Comparison of ENCODE assay signal across 8 mouse cellular contexts in genomic region chr13:69534654-69535551, GRCm38 (mm10). TPM values are rescaled to one million over a fixed set of nuclear protein-coding genes. Genes with fewer than 3 reads are reported as not detected.
DNase-seq lines count a peak whose midpoint lies in the region; ATAC-seq and TF ChIP-seq lines count a peak whose summit lies in the region.

No protein-coding gene starts in this region.

- peak; percentile 97 to 98 for DNase-seq in B cell, adult 2 months
- DNase-seq in brain, adult 2 months (ENCODE audit: low read depth, low spot score): peak; percentile 98
- peak; percentile 85 for DNase-seq in liver, adult 2 months (ENCODE audit: extremely low read depth, low read depth, low spot score)
- peak; percentile 99 for DNase-seq in splenic B cell, adult 2 months (ENCODE audit: low read depth, low spot score)

- H3K27me3 ChIP-seq in heart, embryonic 11.5 days (ENCODE audit: control insufficient read depth, insufficient read depth, low read length): no peaks in the 10 kb centered on the region
- no peaks in the 10 kb centered on the region for H3K27me3 ChIP-seq in kidney, embryonic 16.5 days (ENCODE audit: insufficient read depth, low read length)
- H3K27me3 ChIP-seq in liver, adult 2 months (ENCODE audit: control insufficient read depth, insufficient read depth, low read length): no peaks in the 10 kb centered on the region
- H3K27me3 ChIP-seq in myocyte (ENCODE audit: control insufficient read depth, insufficient read depth, insufficient read length): no peaks in the 10 kb centered on the region
- H3K27me3 ChIP-seq in splenic B cell, adult 2 months (ENCODE audit: control insufficient read depth, insufficient read depth, low read length, poor library complexity, severe bottlenecking): no peaks in the 10 kb centered on the region

- H3K4me3 ChIP-seq in heart, embryonic 11.5 days (ENCODE audit: low read depth, low read length): peak overlapping the region; percentile 93
- H3K4me3 ChIP-seq in kidney, embryonic 16.5 days (ENCODE audit: low read length): peak overlapping the region; percentile 94
- H3K4me3 ChIP-seq in liver, adult 2 months (ENCODE audit: insufficient read depth, low read depth, low read length): peak overlapping the region; percentile 96
- H3K4me3 ChIP-seq in myocyte: peak overlapping the region; percentile 58

- peak; percentile 82 for ATAC-seq in erythroblast, adult 5-6 weeks (replicated peaks; ENCODE audit: low FRiP score, poor library complexity, severe bottlenecking)
- ATAC-seq in heart, embryonic 11.5 days (replicated peaks; ENCODE audit: insufficient number of reproducible peaks, low FRiP score, low TSS enrichment): peak; percentile 96
- peak; percentile 95 for ATAC-seq in kidney, embryonic 16.5 days (ENCODE audit: low FRiP score, low TSS enrichment)

- TF ChIP-seq POLR2A in liver, adult 2 months (IDR thresholded peaks at IDR 0.05; ENCODE audit: extremely low read depth, insufficient read depth, low read length): peak; percentile 88
- peak; percentile 78 for TF ChIP-seq POLR2A in myocyte (IDR thresholded peaks at IDR 0.05; ENCODE audit: insufficient read length, low read depth)

- peak overlapping the region; percentile 77 for H3K4me2 ChIP-seq in heart, embryonic 11.5 days
- H3K4me2 ChIP-seq in kidney, embryonic 16.5 days (replicated peaks; ENCODE audit: low read depth, low read length): peak overlapping the region; percentile 80
- peak overlapping the region; percentile 79 for H3K4me2 ChIP-seq in myocyte (ENCODE audit: low read depth)

- H3K36me3 ChIP-seq in heart, embryonic 11.5 days (ENCODE audit: control insufficient read depth, insufficient read depth, low read length): no peaks in the 10 kb centered on the region
- H3K36me3 ChIP-seq in kidney, embryonic 16.5 days (ENCODE audit: insufficient read depth, low read length): peaks cover 5% of the 10 kb centered on the region
- H3K36me3 ChIP-seq in liver, adult 2 months (ENCODE audit: control insufficient read depth, insufficient read depth, low read length): no peaks in the 10 kb centered on the region
- no peaks in the 10 kb centered on the region for H3K36me3 ChIP-seq in myocyte (ENCODE audit: control insufficient read depth, insufficient read depth)
- H3K36me3 ChIP-seq in splenic B cell, adult 2 months (ENCODE audit: control insufficient read depth, insufficient read depth, low read length, poor library complexity, severe bottlenecking): no peaks in the 10 kb centered on the region

- H3K27ac ChIP-seq in heart, embryonic 11.5 days (ENCODE audit: low read depth, low read length): peak overlapping the region; percentile 97
- peak overlapping the region; percentile 94 for H3K27ac ChIP-seq in kidney, embryonic 16.5 days (ENCODE audit: low read length)
- peak overlapping the region; percentile 91 for H3K27ac ChIP-seq in liver, adult 2 months (replicated peaks; ENCODE audit: insufficient read depth, low read depth, low read length)

- H3K9me3 ChIP-seq in heart, embryonic 11.5 days (replicated peaks; ENCODE audit: control insufficient read depth, low read length): no peaks in the 10 kb centered on the region
- no peaks in the 10 kb centered on the region for H3K9me3 ChIP-seq in kidney, embryonic 16.5 days (ENCODE audit: low read length)

- no peak for TF ChIP-seq CTCF in liver, adult 2 months (IDR thresholded peaks at IDR 0.05; ENCODE audit: low read depth, low read length)

- WGBS in heart, embryonic 11.5 days (ENCODE audit: insufficient replicate concordance): under 1% methylated on average over 60 of the region's 86 CpGs
- WGBS in kidney, embryonic 16.5 days: under 1% methylated on average over 76 of the region's 86 CpGs
- WGBS in liver, adult 2 months: under 1% methylated on average over 86 of the region's 86 CpGs

- peaks cover 47% of the 10 kb centered on the region for H3K4me1 ChIP-seq in heart, embryonic 11.5 days (ENCODE audit: control insufficient read depth, insufficient read depth, low read length)
- H3K4me1 ChIP-seq in kidney, embryonic 16.5 days (ENCODE audit: insufficient read depth, low read length): peaks cover 41% of the 10 kb centered on the region
- peaks cover 26% of the 10 kb centered on the region for H3K4me1 ChIP-seq in liver, adult 2 months (ENCODE audit: control insufficient read depth, insufficient read depth, low read length)

- H3K9ac ChIP-seq in heart, embryonic 11.5 days (ENCODE audit: low read depth, low read length): peak overlapping the region; percentile 96
- peak overlapping the region; percentile 94 for H3K9ac ChIP-seq in kidney, embryonic 16.5 days (replicated peaks; ENCODE audit: low read length)
- H3K9ac ChIP-seq in liver, adult 2 months (ENCODE audit: low read depth, low read length): peak overlapping the region; percentile 94

- H3K79me2 ChIP-seq in liver, adult 2 months (ENCODE audit: control insufficient read depth, insufficient read depth, low read length): peaks cover 36% of the 10 kb centered on the region
- H3K79me2 ChIP-seq in myocyte (ENCODE audit: control insufficient read depth, insufficient read depth): peaks cover 34% of the 10 kb centered on the region

- peak overlapping the region; percentile 94 for H3ac ChIP-seq in myocyte (ENCODE audit: control insufficient read depth, insufficient read length)

TF ChIP-seq in myocyte, 11 proteins besides CTCF, POLR2A, EP300 and RAD21:
- TF ChIP-seq REST (IDR thresholded peaks at IDR 0.05; ENCODE audit: insufficient read depth, insufficient read length) (no peak), CEBPB (IDR thresholded peaks at IDR 0.05; ENCODE audit: insufficient read depth, poor library complexity, severe bottlenecking) (no peak), USF1 (IDR thresholded peaks at IDR 0.05; ENCODE audit: low read depth) (peak; percentile 52), MYOD1 (IDR thresholded peaks at IDR 0.05; ENCODE audit: control insufficient read depth in 1 of 3, insufficient read length in 2 of 3, low read depth in 2 of 3) (peak in 1 of 3 experiments; percentile 34), E2F4 (IDR thresholded peaks at IDR 0.05; ENCODE audit: insufficient read depth) (peak; percentile 69), MYOG (IDR thresholded peaks at IDR 0.05; ENCODE audit: control insufficient read depth in 1 of 3, insufficient read depth in 1 of 3, insufficient read length in 2 of 3, low read depth in 2 of 3) (peak in 2 of 3 experiments; percentile 30 to 58), MAX (IDR thresholded peaks at IDR 0.05; ENCODE audit: low read depth) (no peak), TCF3 (IDR thresholded peaks at IDR 0.05; ENCODE audit: insufficient read length, low read depth) (no peak), POLR2AphosphoS2 (IDR thresholded peaks at IDR 0.05; ENCODE audit: insufficient read length, low read depth) (peak; percentile 84), TCF12 (IDR thresholded peaks at IDR 0.05; ENCODE audit: insufficient read depth, poor library complexity, severe bottlenecking) (no peak), SRF (IDR thresholded peaks at IDR 0.05; ENCODE audit: control insufficient read depth, insufficient read length, low read depth) (no peak)

RNA-seq across cellular contexts. Expression of gene Tent4a, which starts 0.5 kb away (rescaled TPM):
- 6.3 and 7.7 TPM in 2 replicates for total RNA-seq in erythroblast, adult 5-6 weeks (2015; ENCODE audit: low replicate concordance)
- 9.2 and 9.9 TPM in 2 replicates for total RNA-seq in erythroblast, adult 5-6 weeks (2017; ENCODE audit: low replicate concordance)
- 4.7 and 5.1 TPM in 2 replicates for polyA plus RNA-seq in heart, embryonic 11.5 days (2014; fragmentation: Nextera tagmentation; extraction: Ambion mirVana)
- 5.0 and 5.1 TPM in 2 replicates for polyA plus RNA-seq in kidney, embryonic 16.5 days (2015; fragmentation: Nextera tagmentation; extraction: Ambion mirVana)
- 8.7 and 8.9 TPM in 2 replicates for total RNA-seq in liver, adult 2 months (2014; rRNA removed)
- 9.9 and 11.0 TPM in 2 replicates for polyA plus RNA-seq in liver, adult 2 months (2012; rRNA removed)
- polyA plus RNA-seq in myocyte (2012; fragmentation: generic; extraction: Trizol): 12.1 TPM

RNA-seq across cellular contexts. Expression of gene Nsun2, which starts 1.4 kb away (rescaled TPM):
- total RNA-seq in erythroblast, adult 5-6 weeks (2015; ENCODE audit: low replicate concordance): 13.8 and 26.3 TPM in 2 replicates
- 32.4 and 37.1 TPM in 2 replicates for total RNA-seq in erythroblast, adult 5-6 weeks (2017; ENCODE audit: low replicate concordance)
- polyA plus RNA-seq in heart, embryonic 11.5 days (2014; fragmentation: Nextera tagmentation; extraction: Ambion mirVana): 78.5 and 87.8 TPM in 2 replicates
- polyA plus RNA-seq in kidney, embryonic 16.5 days (2015; fragmentation: Nextera tagmentation; extraction: Ambion mirVana): 124 and 131 TPM in 2 replicates
- 74.1 and 81.0 TPM in 2 replicates for total RNA-seq in liver, adult 2 months (2014; rRNA removed)
- 40.5 and 48.3 TPM in 2 replicates for polyA plus RNA-seq in liver, adult 2 months (2012; rRNA removed)
- 60.4 TPM for polyA plus RNA-seq in myocyte (2012; fragmentation: generic; extraction: Trizol)

Comparison
In these comparisons a context has a peak if more than half of its experiments do, and no peak if none do; other contexts are left out.
1. Peak in every context shown above with its lines: DNase-seq, ATAC-seq, H3K4me3 ChIP-seq and H3K27ac ChIP-seq.